Mouse (Mus musculus): ENCODE data around the gene Dus3l.
A peak's percentile ranks its signal among the peaks of the same experiment; 100 is the strongest.

Dus3l gene

GRCm38 (mm10) chr17:56754271-56755185 lies 10.0 kb upstream of the Dus3l start:
- DNase-seq = no peak

DNA sequence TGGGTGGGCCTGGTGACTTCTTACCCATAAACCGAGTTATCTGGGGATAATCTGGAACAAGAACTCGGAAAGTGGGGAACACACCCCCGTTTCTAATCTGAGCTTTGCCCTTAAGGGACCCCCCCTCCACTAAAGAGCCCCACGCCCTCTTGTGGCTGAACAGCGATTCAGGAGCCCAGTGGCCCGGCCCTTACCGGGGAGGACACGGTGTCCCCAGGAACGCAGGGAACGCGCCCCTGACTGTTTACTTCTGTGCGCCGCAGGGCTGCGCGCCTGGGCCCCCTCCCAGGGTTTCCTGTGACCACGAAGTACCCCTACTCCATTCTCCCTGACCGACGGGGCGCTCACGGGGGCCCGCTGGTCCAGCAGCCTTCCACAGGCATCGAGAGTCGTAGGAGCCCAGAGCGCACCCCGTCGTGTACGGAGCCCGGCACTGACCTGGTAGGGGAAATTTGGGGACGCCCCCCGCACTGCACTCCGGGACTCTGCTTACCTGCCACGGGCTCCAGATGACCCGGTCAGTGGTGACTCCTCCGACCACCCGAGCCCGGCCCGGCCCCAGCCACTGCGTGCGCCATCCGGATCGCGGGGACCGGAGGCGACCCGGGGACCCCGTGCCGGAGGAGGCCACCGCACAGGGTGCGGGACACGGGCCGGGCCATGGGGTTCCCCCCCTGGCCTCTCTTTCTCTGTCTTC lies 7.7 kb upstream of the Dus3l start:
- DNase-seq = no peak

DNA sequence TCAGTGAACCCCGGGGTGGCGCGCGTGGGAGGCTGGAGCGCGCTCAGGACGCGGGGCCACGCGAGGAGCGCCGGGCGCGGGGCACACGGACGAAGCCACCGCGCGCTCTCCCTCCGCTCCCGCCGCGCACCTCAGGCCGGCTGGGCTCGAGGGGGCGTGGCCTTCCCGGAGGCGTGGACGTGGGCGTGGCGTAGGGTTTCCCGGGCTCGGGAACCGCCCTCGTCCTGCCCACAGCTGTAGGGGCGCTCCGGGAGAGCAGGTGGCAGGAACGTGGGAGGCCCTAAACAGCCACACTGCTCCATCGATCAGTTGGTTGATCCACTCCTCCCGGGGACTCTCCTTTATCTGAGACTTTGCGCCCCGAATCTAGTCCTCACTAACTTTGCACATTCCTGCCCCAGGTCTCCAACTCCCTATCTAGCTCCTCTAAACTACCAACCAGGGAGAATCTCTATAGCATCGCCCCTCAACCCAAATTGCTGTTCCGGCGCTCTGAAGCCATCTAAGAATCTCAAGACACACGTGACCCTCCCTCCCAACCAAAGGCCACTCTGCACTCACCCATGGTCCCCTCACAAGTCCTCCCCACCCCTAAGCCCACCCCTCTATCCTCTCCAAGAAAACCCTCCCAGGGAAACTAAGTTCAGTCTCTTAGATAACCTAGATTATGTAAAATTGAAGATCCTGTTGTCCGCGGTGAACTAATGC lies 7.0 kb upstream of the Dus3l start, which contains the start of gene Nrtn:
Gene Nrtn, minus strand, starts transcription at position 115 of the 708 bp plus-strand sequence.
- DNase-seq = peak; percentile 30 to 44

- peak; percentile 53 to 69 for DNase-seq
These were observed 6.4 kb upstream of the Dus3l start for GRCm38 (mm10) chr17:56758132-56758531.

DNA sequence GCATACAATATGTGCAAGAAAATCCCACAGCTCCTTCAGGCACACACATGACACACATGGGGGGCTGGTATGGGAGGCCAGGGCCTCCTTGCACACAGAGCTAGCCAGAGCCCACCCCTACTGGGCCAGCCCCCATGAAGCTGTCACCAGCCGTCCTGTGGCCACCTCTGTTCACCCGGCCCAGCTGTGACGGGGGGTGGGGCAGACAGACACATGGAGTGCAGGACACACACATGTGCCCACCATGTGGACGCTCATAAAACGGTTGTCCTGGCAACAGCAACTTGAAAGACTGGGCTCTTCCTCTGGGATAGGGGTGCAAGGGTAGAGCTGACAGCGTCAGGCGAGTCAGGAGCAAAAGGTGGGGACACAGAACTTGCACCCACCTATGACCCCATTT lies 5.3 kb upstream of the Dus3l start:
- DNase-seq = no peak

DNA sequence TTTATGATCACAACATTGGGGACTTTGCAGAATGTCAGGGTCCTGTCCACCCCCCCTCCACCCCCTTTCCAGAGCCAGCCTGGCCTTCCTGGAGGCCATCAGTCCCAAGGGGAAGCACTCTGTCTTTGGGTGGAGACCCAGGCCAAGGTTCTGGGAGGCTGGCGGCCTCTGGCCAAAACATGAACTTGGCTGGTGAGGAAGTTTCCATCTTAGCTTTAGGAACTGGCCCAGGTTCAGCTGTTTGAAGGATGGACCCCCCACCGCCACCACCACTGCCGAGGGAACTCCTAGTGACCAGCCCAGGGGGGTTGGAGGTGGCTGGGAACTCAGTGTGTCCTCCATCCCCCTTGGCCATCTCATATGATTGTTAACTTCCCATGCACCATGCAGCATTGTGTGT lies 3.5 kb upstream of the Dus3l start:
- no peak for DNase-seq

DNA sequence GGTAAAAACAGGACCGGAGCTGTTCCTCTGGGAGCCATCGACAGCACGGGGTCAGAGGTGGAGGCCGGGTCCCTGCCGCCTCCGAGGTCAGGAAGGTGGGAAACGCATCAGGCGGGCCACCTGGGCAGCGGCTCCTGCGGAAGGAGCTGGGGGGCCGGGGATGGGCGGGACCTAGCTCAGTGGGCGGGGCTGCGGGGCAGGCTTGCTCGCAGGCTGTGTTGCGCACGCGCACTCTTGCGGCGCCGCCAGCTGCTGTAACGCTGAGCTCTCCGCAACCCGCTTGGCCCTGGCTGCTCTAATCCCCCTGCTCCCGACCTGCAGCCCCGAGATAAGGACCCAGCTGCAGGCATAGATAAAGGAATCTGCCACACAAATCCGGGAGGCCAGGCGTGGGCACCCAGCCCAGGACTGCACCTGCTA lies 2.6 kb upstream of the Dus3l start:
- DNase-seq = peak; percentile 86 to 89

DNA sequence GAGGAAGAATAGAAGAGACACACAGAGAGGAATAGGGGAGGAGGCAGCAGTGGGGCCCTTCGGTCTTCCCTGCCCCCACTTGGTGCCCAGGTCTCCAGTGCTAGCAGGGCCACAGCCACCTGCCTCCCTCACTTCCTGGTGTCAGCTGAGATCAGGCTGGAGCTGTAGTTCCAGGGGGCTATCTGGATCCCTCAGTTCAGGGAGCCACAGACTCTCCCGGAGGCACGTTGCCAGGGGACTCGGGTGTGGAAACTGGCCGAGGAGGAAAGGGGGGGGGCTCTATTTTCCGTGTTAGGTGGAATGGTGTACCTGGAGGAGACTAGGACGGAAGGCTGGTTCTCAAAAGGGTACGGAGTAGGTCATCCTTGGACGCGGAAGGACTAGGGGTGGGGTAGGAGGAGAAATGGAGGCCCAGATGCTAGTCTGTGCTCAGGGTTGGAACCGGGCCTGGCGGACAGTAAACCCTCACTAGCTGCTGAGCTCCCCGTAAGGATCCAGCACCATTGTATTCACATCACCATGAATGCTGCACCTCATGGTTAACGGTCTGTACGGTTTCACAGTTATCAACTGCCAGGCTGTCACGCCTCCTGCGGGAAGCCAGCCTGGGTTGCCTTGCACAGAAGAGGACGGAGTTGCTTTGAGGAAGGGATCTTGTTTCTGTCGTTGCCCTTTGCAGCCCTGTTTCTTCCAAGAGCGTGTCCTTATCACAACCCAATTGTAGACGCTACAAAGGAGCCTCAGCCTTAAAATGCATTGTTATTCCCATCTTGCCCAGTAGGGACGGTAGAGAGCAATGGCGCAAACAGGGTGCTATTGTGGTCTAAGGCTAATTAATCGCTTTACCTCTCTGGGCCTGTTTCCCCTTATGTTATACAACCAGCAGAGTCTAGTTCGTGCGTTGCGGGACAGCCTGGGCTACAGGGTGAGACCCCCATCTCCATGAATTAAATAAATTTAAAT lies 1.5 kb upstream of the Dus3l start:
- peak; percentile 59 to 78 for DNase-seq

DNA sequence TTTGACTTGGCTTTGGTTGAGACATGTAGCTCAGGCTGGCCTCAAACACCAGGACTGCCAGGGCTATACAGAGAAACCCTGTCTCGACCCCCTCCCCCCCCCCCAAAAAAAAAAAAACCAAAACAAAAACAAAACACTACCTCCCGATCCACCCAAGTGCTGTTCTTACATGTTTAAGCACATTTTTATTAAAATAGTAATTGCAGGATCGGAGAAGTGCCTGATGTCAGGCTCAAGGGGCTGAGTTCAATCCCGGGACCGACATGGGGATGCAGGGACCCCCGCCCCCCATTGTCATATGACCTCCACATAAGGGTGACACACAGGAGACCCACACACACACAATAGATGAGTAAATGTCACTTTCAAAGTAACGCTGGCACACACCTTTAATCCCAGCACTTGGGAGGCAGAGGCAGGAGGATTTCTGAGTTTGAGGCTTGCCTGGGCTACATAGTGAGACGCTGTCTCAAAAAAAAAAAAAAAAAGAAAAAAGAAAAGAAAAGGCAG lies 761 bp upstream of the Dus3l start:
- DNase-seq = no peak

DNA sequence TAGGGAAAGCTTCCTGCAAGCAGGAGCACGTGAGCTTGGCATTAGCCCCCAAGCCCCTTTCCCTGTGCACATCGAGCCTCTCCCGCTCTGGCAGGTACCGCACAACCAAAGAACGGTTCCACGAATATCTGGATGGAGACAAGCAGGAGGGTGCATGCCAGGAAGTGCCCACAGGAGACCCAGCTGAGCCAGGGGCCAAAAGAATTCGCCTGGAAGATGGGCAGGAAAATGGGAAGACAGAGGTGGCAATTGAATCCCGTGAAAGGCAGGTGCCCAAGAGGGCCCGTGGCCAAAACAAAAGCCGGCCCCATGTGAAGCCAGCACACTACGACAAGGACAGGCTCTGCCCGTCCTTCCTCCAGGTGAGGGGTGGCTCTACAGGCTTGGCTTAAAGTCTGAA lies 874 bp downstream of the Dus3l start:
- DNase-seq = no peak

DNA sequence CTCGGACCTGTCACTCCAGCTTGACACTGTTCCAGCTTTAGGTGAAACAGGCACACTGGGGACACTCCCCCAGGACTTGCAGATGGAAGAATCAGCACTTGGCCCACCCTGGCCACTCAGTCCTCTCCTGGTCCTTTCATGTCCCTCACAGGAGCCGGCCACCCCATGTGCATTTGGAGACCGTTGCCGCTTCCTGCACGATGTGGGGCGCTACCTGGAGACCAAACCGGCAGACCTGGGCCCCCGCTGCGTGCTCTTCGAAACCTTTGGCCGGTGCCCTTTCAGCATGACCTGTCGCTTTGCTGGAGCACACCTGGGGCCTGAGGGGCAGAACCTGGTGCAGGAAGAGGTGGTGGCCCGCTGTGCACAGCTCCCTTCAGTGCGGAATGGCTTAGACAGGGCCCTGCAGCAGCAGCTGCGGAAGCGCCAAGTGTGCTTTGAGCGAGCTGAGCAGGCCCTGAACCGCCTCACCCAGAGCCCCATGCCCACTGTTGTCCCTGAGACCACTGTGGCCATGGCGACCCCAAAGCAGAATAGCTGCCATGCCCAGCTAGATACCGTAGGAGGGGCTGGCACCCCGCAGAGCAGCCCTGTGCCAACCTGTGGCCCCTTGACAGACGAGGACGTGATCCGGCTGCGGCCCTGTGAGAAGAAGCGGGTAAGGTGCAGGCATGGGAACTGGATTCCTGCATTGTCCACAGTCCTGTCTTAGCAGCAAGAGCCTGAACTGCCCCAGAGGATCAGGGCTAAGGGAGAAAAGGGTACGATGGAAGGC lies 2.3 kb downstream of the Dus3l start:
- no peak for DNase-seq

- no peak for DNase-seq
These were observed 3.1 kb downstream of the Dus3l start for GRCm38 (mm10) chr17:56767531-56768135.

- DNase-seq = no peak
These were observed 4.4 kb downstream of the Dus3l start for GRCm38 (mm10) chr17:56768941-56769340.

- no peak for DNase-seq
These were observed 5.4 kb downstream of the Dus3l start, which contains the start of gene Prr22 for GRCm38 (mm10) chr17:56769950-56770349. Gene Prr22 (plus strand): TSS chr17:56770250.

GRCm38 (mm10) chr17:56777568-56777967 lies 13.0 kb downstream of the Dus3l start:
- DNase-seq = no peak

GRCm38 (mm10) chr17:56778779-56779362 lies 14.3 kb downstream of the Dus3l start:
- DNase-seq = no peak

- DNase-seq = no peak
These were observed 15.9 kb downstream of the Dus3l start for GRCm38 (mm10) chr17:56780291-56780978.

- no peak for DNase-seq
These were observed 24.3 kb downstream of the Dus3l start for GRCm38 (mm10) chr17:56788886-56789285.

DNA sequence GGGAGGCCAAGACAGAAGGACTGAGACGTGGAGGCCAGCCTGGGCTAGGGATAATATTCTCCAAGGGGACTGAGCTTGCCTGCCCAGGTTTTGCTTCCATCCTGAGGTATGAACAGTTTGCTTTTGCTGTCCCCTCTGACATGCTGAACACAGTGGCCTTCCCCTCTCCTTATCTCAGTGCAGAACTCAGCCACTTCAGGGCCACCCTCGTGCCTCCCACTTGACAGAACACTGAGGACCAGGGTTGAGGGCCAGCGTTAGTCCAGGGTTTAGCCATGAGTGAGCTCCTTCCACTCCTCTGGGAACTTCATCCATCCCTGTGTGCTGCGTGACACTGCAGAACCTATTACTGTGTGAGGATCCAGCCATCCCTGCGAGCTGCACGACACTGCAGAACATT lies 24.7 kb downstream of the Dus3l start:
- DNase-seq = no peak
